Mouse (Mus musculus) hindlimb bud, embryonic 11.5 days (tissue): ENCODE data around the gene Kcnip4.

Experiments
- DNase-seq: peaks from one replicate; pipeline ENCODE4 v3.0.0-alpha.2; 2012; ENCODE audit warnings: low read depth, low spot score; ENCODE audit errors: extremely low spot score

Gene Kcnip4

GRCm38 (mm10) chr5:48942378-48943088 is 582.2 kb downstream of the Kcnip4 start:
- no peak for DNase-seq

- DNase-seq = no peak
Measured at GRCm38 (mm10) chr5:48931881-48932280, 592.8 kb downstream of the Kcnip4 start.

GRCm38 (mm10) chr5:48890216-48890615 is 634.5 kb downstream of the Kcnip4 start:
- no peak for DNase-seq

GRCm38 (mm10) chr5:48889395-48890194 is 635.1 kb downstream of the Kcnip4 start:
- no peak for DNase-seq

- no peak for DNase-seq
Measured at GRCm38 (mm10) chr5:48878081-48878480, 646.6 kb downstream of the Kcnip4 start.

- no peak for DNase-seq
Measured at GRCm38 (mm10) chr5:48864268-48864967, 660.3 kb downstream of the Kcnip4 start.

GRCm38 (mm10) chr5:48840971-48841370 is 683.7 kb downstream of the Kcnip4 start:
- no peak for DNase-seq

GRCm38 (mm10) chr5:48795526-48795925 is 729.2 kb downstream of the Kcnip4 start:
- DNase-seq = no peak

GRCm38 (mm10) chr5:48779376-48779775 is 745.3 kb downstream of the Kcnip4 start:
- no peak for DNase-seq

GRCm38 (mm10) chr5:48748613-48749012 is 776.1 kb downstream of the Kcnip4 start:
- DNase-seq = no peak

- DNase-seq = no peak
Measured at GRCm38 (mm10) chr5:48737640-48738039, 787.1 kb downstream of the Kcnip4 start.

GRCm38 (mm10) chr5:48718166-48718565 is 806.5 kb downstream of the Kcnip4 start:
- DNase-seq = no peak

- DNase-seq = no peak
Measured at GRCm38 (mm10) chr5:48705997-48706396, 818.7 kb downstream of the Kcnip4 start.

GRCm38 (mm10) chr5:48687068-48687467 is 837.6 kb downstream of the Kcnip4 start:
- DNase-seq = no peak

- DNase-seq = no peak
Measured at GRCm38 (mm10) chr5:48679733-48680595, 844.7 kb downstream of the Kcnip4 start.

GRCm38 (mm10) chr5:48662504-48662903 is 862.2 kb downstream of the Kcnip4 start:
- DNase-seq = no peak

- DNase-seq = no peak
Measured at GRCm38 (mm10) chr5:48659975-48660374, 864.7 kb downstream of the Kcnip4 start.

- DNase-seq = no peak
Measured at GRCm38 (mm10) chr5:48650496-48650895, 874.2 kb downstream of the Kcnip4 start.

- no peak for DNase-seq
Measured at GRCm38 (mm10) chr5:48636675-48637074, 888.0 kb downstream of the Kcnip4 start.

GRCm38 (mm10) chr5:48633631-48634030 is 891.1 kb downstream of the Kcnip4 start:
- DNase-seq = no peak

GRCm38 (mm10) chr5:48623370-48623769 is 901.3 kb downstream of the Kcnip4 start:
- DNase-seq = no peak
